Mouse (Mus musculus) CH12F3 (cell line): ENCODE data around the gene Slc13a4.

ENCODE experiments used
- in situ Hi-C: fragments of 300-500 bp; cut with MboI; formaldehyde crosslinking; loops from 2 replicates; pipeline ENCODE4 v1.14.3; 2020; ENCODE audit warnings: low sequenced_read_pairs

Slc13a4 gene

GRCm38 (mm10) chr6:35258922-35259321 is 49.0 kb downstream of the Slc13a4 start:
- in situ Hi-C loops = no loop called here

DNA sequence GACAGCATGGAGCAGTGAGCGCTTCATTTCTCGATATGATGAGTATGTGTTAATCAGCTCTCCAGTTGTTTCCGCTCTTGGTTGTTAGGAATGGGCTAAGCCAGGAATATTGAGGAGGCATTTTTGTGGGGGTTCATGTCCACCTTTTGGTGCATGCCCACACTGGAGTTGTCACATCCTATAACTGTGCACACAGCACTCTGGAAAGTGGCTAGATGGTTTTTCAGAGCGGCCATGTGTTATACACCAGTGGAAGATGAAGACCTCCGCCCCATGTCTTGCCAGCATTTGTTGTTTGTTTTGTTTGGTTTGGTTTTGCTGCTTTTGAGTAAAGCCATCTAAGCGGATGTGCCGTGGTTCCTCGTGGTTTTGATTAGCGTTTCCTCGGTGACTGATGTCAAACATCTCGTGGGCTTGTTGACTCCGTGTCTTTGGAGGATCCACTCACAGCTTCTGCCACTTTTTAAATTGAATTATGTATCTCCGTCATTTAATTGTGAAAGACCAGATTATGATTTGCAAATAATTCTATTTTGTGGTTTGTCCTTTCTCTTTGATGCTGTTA is 50.2 kb downstream of the Slc13a4 start:
- in situ Hi-C loops = no loop called here

DNA sequence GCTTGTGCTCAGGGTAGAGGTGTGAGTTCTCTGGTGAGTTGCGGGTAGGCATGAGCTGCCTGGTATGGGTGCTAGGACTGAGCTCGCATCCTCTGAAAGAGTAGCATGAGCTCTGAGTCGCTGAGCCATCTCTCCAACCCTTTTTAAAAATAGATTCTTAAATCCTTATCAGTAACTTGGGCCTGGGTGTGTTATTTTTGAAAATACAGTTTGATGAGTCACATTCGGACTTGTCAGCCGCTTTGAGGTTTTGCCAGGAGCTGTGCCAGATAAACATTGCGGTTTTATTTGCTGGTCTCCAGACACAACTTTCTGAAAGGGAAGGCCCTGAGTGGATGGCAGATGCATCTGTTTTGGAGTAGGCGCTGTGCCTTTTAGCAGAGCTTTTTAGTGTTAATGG is 51.2 kb downstream of the Slc13a4 start:
- in situ Hi-C loops = no loop called here

DNA sequence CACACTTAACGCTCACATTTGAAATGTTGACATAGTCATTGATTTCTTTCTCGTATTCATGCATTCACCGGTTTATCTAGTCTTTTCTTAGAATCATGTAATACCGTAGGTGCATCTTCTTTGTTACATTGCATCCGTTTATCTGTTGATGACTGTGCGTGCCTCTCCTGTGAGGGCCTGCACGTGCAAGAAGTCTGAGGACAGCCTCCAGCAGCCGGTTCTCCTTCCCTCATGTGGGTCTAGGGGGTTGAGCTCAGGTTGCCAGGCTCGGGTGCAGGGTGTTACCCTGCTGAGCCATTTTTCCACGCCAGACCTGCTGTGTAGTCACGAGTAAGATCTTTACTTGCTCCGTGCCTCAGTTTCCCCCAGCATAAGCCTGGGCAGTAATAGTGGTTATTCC is 52.9 kb downstream of the Slc13a4 start:
- in situ Hi-C loops = no loop called here

- in situ Hi-C loops = no loop called here
Measured at GRCm38 (mm10) chr6:35254136-35254904, 53.6 kb downstream of the Slc13a4 start.

- in situ Hi-C loops = no loop called here
Measured at GRCm38 (mm10) chr6:35253474-35253873, 54.5 kb downstream of the Slc13a4 start.

DNA sequence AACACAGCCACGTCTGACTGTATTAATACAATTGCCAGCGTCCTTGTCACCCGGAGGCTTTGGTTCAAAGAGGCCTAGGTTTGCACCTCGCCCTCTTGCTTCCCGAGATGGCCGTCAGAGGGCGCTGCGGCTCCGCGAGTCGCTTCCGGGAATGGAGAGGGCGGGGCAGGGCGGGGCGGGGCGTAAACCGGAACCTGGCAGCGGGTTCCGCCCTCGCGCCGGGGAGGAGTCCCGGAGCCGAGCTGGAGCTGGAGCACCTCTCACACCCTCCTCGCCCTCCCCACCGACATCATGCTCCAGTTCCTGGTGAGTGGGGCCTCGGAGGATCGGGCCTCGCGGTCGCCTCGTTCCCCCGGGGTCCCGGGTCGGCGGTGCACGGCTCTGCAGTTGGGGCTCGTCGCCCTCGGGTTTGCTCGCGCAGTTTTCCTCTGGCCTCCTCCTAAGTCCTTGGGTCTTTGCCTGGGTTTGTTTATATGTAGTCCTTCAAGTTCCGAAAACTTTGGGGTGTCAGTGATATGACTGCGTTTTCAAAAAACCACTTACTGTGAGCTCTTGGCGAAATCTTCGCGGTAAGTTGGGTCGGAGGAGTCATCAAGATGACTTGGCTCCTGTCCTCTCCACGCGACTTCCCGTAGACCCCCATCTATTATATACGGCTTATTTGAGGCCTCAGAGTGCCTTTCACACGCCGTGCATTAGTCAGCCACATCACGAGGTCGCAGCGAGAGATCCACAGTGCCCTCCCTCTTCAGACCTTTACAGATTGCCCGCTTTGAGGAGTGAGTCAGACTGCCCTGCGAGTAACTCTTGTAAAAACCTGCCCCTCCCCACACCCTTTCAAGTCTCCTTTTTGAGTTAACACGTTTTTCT is 55.2 kb downstream of the Slc13a4 start:
- in situ Hi-C loops = no loop called here

GRCm38 (mm10) chr6:35251807-35252476 is 56.0 kb downstream of the Slc13a4 start:
- in situ Hi-C loops = no loop called here

- in situ Hi-C loops = no loop called here
Measured at GRCm38 (mm10) chr6:35245086-35245485, 62.8 kb downstream of the Slc13a4 start.

DNA sequence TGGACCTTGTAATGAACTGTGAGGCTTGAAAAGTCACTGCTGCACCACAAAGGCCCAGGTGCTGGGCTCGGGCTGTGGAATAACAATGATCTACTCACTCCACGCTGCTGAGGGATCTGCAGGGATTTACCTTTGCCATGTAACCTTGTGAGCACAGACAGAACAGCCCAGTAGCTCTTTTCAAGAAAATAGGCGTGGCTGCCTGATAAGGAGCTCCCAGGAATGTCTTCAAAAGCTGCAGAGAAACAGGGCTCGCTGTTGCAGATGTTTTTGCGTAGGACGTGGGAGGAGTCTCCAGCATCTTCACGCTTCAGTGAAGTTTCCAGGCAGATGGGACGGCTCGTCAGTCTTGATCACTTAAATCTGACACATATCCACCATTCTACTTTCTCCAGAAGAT is 63.9 kb downstream of the Slc13a4 start:
- in situ Hi-C loops = no loop called here

DNA sequence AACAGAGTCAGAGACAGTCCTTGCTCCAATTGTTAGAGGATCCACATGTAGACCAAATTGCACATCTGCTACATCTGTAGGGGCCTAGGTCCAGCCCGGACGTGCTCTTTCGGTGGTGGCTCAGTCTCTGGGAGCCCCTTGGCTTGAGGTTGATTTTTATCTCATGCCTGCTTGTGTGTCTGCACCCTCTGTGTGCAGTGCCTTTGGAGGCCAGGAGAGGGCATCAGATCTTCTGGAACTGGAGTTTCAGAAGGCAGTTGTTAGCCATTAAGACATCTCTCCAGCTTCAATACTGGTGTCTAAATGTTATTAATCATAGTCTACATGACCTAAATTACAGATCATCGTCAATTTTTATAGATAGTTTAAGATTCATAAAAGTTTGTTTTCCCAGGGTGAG is 64.7 kb downstream of the Slc13a4 start:
- in situ Hi-C loops = no loop called here

DNA sequence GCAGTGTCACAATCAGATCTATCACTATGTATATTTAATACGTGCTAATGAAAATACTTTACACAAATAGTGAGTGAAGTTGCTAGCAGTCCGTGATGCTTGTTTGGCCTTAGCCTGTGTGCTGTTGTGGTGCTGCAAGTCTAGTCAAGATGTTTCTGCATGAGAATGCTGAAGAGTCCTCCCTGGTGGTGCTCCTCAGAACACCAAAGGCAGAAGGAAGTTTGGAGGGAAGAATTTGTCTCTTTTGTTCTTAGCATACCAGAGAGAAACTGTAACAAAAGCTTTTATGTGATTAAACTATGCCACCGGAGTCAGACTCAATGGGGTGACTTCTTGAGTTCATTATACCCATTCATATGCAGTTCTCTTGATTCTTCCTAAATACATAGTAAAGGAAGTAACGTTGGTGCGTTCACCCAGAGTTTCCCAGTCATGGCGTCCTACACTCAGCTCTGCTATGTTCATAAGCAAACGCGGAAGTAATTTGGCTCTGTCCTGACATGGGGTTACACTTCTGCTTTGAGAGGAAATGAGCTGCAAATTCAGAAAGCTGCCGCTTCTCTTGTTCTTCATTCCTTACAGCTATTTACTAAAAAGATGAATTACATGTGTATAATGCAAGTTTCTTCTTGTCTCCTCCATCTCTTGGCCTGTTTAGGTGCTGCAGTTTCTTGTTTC is 71.7 kb downstream of the Slc13a4 start:
- in situ Hi-C loops = no loop called here

GRCm38 (mm10) chr6:35229415-35229814 is 78.5 kb downstream of the Slc13a4 start:
- in situ Hi-C loops = no loop called here

GRCm38 (mm10) chr6:35225696-35226095 is 82.2 kb downstream of the Slc13a4 start:
- in situ Hi-C loops = no loop called here
